In genomic region chr4:57666101-57666500, GRCm38 (mm10) we compare ENCODE assay signal across 16 mouse cellular contexts.
"Had no signal": no experiment of that assay in that cellular context is flagged by ENCODE, and none has a peak within 500 bp of the region (broad histone marks: within the 10 kb centered on the region; RNA-seq: fewer than 3 reads in every experiment).

No protein-coding gene starts in this region.

- DNase-seq: kidney, postnatal 25 days; liver; liver, embryonic 13.5 days; liver, postnatal 0 days; lung, postnatal 14 days; retina, postnatal 1 day; right cerebral cortex, postnatal 14 days; thymus, postnatal 36 days had no signal

- H3K36me3 ChIP-seq: liver, embryonic 13.5 days; lung, embryonic 15.5 days; midbrain, embryonic 15.5 days; neural tube, embryonic 13.5 days; stomach, embryonic 15.5 days had no signal

- H3K27me3 ChIP-seq: liver, embryonic 13.5 days; lung, embryonic 15.5 days; midbrain, embryonic 15.5 days; neural tube, embryonic 13.5 days; stomach, embryonic 15.5 days had no signal

- H3K4me2 ChIP-seq: limb, embryonic 12.5 days; liver, embryonic 13.5 days; lung, embryonic 15.5 days; midbrain, embryonic 11.5 days; midbrain, embryonic 15.5 days; neural tube, embryonic 13.5 days; stomach, embryonic 15.5 days had no signal

- H3K9ac ChIP-seq: limb, embryonic 12.5 days; liver, embryonic 13.5 days; liver, postnatal 0 days; lung, embryonic 15.5 days; midbrain, embryonic 15.5 days; neural tube, embryonic 13.5 days; stomach, embryonic 15.5 days had no signal

- ATAC-seq: liver, postnatal 0 days; midbrain, embryonic 15.5 days had no signal

- H3K4me1 ChIP-seq: liver, embryonic 13.5 days; lung, embryonic 15.5 days; megakaryocyte, embryonic 14.5 days; midbrain, embryonic 15.5 days had no signal

- H3K27ac ChIP-seq: limb, embryonic 12.5 days; liver, embryonic 13.5 days; lung, embryonic 15.5 days; macrophage; midbrain, embryonic 15.5 days; neural tube, embryonic 13.5 days; stomach, embryonic 15.5 days had no signal

- H3K4me3 ChIP-seq: limb, embryonic 12.5 days; liver, embryonic 13.5 days; lung, embryonic 15.5 days; megakaryocyte, embryonic 14.5 days; midbrain, embryonic 15.5 days; neural tube, embryonic 13.5 days; stomach, embryonic 15.5 days had no signal

- H3K9me3 ChIP-seq: limb, embryonic 12.5 days; liver, embryonic 13.5 days; lung, embryonic 15.5 days; megakaryocyte, embryonic 14.5 days; midbrain, embryonic 15.5 days; neural tube, embryonic 13.5 days; stomach, embryonic 15.5 days had no signal
